Mouse (Mus musculus) CH12.LX (cell line): ENCODE measurements around the gene Unc93b1.

ENCODE experiments used
- CTCF ChIP-seq, 2 experiments: IDR thresholded peaks in 1 of 2; conservative IDR thresholded peaks in 1 of 2; 2 replicates each; pipeline ENCODE4 v1.5.1; 2011 to 2012; ENCODE audit warnings: low read depth in 2 of 2, low read length in 2 of 2, improper control_type of control experiment in 1 of 2, inconsistent platforms in 1 of 2, mild to moderate bottlenecking in 1 of 2, moderate library complexity in 1 of 2
- EP300 ChIP-seq: IDR thresholded peaks from 2 replicates; pipeline ENCODE4 v1.6.1; 2011; ENCODE audit warnings: low read length, improper control_type of control experiment
- ETS1 ChIP-seq: conservative IDR thresholded peaks from 2 replicates; pipeline ENCODE4 v1.6.1; 2012; ENCODE audit warnings: low read depth, mild to moderate bottlenecking, inconsistent platforms, low read length, improper control_type of control experiment, moderate library complexity
- POLR2A ChIP-seq: IDR thresholded peaks from 2 replicates; pipeline ENCODE4 v1.6.1; 2011; ENCODE audit warnings: low read depth, mild to moderate bottlenecking, improper control_type of control experiment, low read length

GRCm38 (mm10) chr19:3955804-3956203 lies 20.8 kb downstream of the Unc93b1 start:
- TF ChIP-seq CTCF (conservative IDR thresholded peaks at IDR 0.05 in 1 of 2, IDR thresholded peaks at IDR 0.05 in 1 of 2; ENCODE audit: low read depth in 2 of 2, low read length in 2 of 2) (no peak), ETS1 (no peak), POLR2A (no peak), EP300 (no peak)
